Comparison of ENCODE assay signal across 15 mouse cellular contexts in genomic region chr16:35477273-35477672, GRCm38 (mm10).
"Had no signal": no experiment of that assay in that cellular context is flagged by ENCODE, and none has a peak within 500 bp of the region (broad histone marks: within the 10 kb centered on the region; RNA-seq: fewer than 3 reads in every experiment).

No protein-coding gene starts in this region.

- H3K36me3 ChIP-seq: midbrain, embryonic 13.5 days; neural tube, embryonic 13.5 days; neural tube, embryonic 15.5 days; stomach, embryonic 15.5 days had no signal

- H3K4me3 ChIP-seq: midbrain, embryonic 10.5 days; midbrain, embryonic 13.5 days; myocyte; neural tube, embryonic 13.5 days; neural tube, embryonic 15.5 days; stomach, embryonic 15.5 days had no signal

- H3K4me2 ChIP-seq: lung, embryonic 14.5 days; midbrain, embryonic 13.5 days; neural tube, embryonic 13.5 days; neural tube, embryonic 15.5 days; stomach, embryonic 15.5 days had no signal

- ATAC-seq: midbrain, embryonic 13.5 days; midbrain, embryonic 16.5 days had no signal

- H3K9ac ChIP-seq: lung, embryonic 14.5 days; midbrain, embryonic 13.5 days; neural tube, embryonic 13.5 days; neural tube, embryonic 15.5 days; stomach, embryonic 15.5 days had no signal

- H3K27me3 ChIP-seq: midbrain, embryonic 13.5 days; neural tube, embryonic 13.5 days; neural tube, embryonic 15.5 days; stomach, embryonic 15.5 days had no signal

- H3K4me1 ChIP-seq: midbrain, embryonic 10.5 days; stomach, embryonic 15.5 days had no signal

- DNase-seq: lung, adult 18-20 months; lung, embryonic 14.5 days; lung, postnatal 10 days; right cerebral cortex, postnatal 14 days; thymus, adult 2 months; thymus, postnatal 25 days; thymus, postnatal 4 days had no signal

- H3K27ac ChIP-seq: midbrain, embryonic 10.5 days; midbrain, embryonic 13.5 days; neural tube, embryonic 13.5 days; neural tube, embryonic 15.5 days; stomach, embryonic 15.5 days; stomach, postnatal 0 days had no signal

- H3K9me3 ChIP-seq: midbrain, embryonic 10.5 days; midbrain, embryonic 13.5 days; neural tube, embryonic 13.5 days; neural tube, embryonic 15.5 days; stomach, embryonic 15.5 days had no signal
